Mouse (Mus musculus) mouse embryonic stem cell (cell line): ENCODE measurements around the gene Slc5a5.

Source experiments
- in situ Hi-C, 2 experiments: fragments of 300-500 bp; cut with MboI; formaldehyde crosslinking; loops; 1 replicate in 1 of 2; 3 replicates in 1 of 2; pipeline ENCODE4 v1.14.3; 2019 to 2020; ENCODE audit warnings: low sequenced_read_pairs in 2 of 2, low pct_unique_long_range_greater_than_20kb in 1 of 2, mixed read lengths in 1 of 2; ENCODE audit not compliant: unreplicated experiment in 1 of 2

Slc5a5 gene

GRCm38 (mm10) chr8:70843941-70844340 is 48.6 kb downstream of the Slc5a5 start:
- in situ Hi-C loops: no loop called here

DNA sequence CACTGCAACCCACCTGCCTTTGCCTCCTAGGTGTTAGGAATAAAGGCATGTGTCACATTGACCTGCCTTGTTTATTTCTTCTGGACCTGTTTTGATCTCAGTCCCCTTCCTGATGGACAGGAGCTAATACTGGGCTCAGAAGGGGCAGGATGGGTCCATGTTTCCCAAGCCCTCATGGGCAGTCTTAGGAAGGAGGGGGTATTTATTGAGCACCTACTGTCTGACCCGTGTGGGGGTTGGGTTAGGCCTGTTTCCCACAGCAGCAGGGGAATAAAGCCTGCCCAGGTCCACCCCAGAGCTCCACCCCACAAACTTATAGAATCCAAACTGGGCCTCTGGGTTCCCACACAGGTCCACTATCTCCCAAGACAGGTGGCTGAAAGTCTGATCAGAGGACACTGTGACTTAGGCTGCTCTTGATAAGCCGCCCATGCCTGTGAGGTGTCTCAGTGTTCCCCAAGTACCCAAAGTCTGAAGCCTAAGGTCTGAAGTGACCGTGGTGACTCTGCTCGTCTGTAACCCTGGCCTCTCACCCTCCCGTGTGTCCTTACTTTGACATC is 49.3 kb downstream of the Slc5a5 start:
- in situ Hi-C loops: no loop called here

DNA sequence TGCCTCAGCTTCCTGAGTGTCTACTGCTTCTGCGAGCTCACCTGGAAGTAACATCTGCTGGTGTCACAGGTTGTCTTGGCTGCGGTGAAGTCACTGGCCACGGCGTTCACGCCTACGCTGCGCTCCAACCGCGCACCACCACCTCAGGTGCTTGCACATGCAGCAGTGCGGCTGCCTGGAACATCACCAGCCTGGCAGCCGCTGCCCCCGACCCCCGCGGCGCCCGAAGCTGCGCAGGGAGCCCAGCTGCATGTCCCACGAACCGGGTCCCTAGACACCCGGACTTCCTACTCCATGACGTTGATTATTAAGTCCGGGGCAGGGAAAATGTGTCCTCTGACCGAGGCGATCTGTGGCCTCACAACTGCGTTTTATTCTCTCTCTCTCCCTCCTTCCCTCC is 50.1 kb downstream of the Slc5a5 start:
- in situ Hi-C loops: no loop called here

DNA sequence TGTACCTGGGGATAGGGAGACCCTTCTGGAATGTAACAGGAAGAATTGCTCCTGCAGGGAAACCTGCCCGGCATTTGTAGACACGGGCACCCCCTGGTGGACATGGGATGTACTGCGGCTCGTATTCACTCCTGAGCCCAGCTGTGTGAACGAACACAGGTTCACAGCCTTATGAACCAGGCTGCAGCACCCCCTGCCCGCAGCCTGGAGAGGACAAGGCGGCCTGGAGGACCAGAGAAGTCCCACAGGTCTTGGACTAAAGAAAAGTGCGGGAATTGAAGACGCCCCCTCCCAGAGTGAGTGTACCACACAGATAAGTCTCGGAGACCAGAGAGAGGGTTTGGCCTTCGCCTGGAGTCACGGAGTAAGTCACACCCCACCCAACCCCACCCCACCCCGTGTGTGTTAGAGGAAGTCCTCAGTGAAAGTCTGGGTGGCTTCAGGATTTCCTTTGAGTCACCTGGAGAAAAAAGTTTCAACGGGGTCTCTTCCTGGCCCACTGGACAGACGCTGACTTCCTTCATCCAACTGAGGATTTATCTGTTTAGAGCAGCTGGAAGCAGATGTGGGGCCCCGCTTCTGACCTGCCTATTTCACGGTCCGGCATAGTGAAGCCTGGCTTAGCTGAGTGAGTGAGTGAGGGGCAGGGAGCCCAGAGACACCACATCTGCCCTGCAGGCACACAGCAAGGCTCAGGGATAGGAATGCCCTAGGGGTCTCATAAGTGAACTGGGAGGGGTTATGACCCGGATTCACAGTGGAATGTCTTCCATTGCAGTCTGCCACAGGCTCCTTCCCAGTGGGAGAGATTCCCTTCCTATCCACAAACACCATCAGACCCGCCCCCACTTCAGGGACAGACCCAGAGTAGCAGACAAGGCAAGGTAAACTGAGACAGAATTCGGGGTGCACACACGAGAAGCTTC is 51.1 kb downstream of the Slc5a5 start:
- in situ Hi-C loops: no loop called here

DNA sequence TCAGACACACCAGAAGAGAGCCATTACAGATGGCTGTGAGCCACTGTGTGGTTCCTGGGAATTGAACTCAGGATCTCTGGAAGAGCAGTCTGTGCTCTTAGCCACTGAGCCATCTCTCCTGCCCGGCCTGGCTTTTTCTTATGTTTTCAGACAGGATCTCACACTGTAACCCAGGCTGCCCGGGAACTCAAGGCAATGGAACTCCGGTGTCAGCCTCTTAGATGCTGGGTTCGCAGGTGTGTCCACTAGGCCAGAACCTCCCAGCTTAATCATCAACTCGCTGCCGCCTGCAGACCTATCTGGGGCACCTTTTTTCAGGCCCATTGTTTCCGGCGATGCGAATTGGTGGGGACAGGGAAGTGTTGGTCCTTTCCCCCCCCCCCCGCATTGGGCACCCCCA is 52.0 kb downstream of the Slc5a5 start:
- in situ Hi-C loops: no loop called here

DNA sequence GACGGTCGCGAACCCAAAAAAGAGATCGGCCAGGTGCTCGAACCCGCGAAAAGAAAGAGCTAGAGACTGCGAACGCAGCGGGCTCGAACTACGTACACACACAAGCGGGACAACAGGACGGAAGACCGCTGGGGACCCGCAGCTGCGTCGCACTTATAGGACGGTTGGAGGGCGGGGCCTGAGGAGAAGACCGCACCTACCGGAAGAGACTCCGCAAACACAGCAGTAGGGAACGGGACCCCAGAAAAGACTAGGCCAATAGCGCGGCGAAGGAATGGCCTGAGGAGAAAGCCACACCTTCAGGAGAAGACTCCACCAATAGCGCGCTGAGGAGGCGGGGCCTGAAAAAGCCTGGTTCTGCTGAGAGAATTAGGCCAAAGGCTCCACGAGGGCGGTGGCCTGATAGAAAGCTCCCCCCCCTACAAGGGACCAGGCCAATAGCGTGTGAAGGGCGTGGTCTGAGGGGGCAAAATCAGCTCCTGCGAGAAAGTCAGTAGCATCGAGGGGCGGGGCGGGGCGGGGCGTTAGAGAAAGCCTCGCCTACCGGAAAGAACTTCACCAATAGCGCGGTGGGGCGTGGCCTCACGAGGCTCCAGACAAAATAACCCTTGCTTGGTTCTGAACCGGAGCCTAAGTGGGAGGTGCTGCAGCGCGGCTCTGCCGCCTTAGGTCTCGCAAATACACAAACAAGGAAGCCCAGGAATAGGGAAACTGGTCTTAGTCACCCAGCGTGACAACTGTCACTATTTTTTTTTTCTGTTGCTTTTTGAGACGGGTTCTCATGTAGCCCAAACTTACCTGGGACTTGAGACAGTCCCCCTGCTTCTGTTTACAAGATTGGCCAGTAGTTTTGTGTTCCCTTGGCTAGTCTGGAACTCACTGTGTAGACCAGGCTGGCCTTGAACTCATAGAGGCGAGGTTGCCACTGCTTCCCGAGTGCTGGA is 52.9 kb downstream of the Slc5a5 start, which contains the start of gene Arrdc2:
Arrdc2 (minus strand) TSS at position 313 of the 944 bp plus-strand sequence.
- in situ Hi-C loops: loop anchor here in 1 of 2 experiments (5.0 kb wide), 1 partner anchor 127 kb away; no protein-coding TSS in a partner anchor

DNA sequence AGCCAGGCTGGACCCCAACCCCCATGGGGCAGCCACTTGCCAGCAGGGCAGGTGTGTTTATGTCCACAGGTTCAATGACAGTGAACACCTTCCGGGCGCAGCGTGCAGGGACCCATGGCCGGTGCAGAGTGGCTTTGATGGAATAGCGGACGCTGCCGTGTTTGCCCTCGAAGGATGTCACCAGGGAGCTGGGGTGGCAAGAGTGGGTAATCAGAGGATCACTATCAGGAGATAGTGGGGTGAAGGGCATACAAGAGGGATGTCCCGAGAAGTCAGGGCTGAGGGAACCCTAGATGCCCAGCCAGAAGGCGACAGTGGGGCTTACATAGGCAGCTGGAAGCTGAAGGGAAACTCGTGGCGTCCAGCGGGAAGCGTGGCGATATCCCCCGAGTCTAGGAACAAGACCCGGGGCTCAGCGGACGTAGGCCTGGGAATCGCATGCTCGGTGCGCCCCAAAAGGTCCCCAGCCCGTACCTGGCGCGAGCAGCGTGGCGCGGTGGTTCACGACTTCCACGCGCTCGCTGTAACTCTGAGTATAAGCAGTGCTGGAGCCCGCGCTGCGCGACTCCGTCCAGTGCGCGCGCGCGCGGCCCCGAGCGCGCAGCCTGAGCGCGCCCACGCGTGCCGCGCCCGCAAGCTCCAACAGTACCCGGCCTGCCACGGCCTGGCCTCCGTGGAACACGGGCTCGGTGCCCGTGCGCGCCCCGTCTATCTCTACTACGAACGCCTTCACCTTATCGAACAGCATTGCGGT is 53.7 kb downstream of the Slc5a5 start:
- in situ Hi-C loops: loop anchor here in 1 of 2 experiments (5.0 kb wide), 1 partner anchor 127 kb away; no protein-coding TSS in a partner anchor

DNA sequence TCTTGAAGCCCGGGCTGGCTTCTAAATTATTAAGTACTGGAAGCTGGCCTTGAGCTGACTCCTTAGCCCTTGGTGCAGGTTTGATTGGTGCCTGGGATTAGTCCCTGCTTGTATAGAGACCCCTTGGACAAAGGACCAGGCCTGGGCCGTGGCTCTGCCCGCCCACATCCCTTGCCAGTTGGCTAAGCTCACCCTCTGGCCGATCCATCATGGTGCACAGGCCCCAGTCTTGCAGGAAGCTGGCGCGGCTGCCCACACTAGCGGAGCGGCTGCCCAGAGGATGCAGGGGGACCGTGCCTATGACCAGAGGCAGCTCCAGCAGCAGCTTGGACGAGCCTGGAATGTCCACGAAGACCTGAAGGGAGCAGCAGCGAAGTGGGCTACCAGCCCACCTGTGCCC is 55.9 kb downstream of the Slc5a5 start:
- in situ Hi-C loops: loop anchor here in 1 of 2 experiments (5.0 kb wide), 1 partner anchor 124 kb away; no protein-coding TSS in a partner anchor

- in situ Hi-C loops: no loop called here
These were observed 58.5 kb downstream of the Slc5a5 start for GRCm38 (mm10) chr8:70834071-70834470.

- in situ Hi-C loops: no loop called here
These were observed 59.0 kb downstream of the Slc5a5 start for GRCm38 (mm10) chr8:70833520-70833919.

GRCm38 (mm10) chr8:70833018-70833482 is 59.5 kb downstream of the Slc5a5 start:
- in situ Hi-C loops: no loop called here
